Mouse (Mus musculus): ENCODE results near the gene Nap1l5.

- no peak for TF ChIP-seq EP300 (IDR thresholded peaks at IDR 0.05; ENCODE audit: low read depth)
- no peak for TF ChIP-seq CTCF (IDR thresholded peaks at IDR 0.05; ENCODE audit: low read depth)
Measured at GRCm38 (mm10) chr6:58899076-58899475, 7.8 kb downstream of the Nap1l5 start.

All from liver, postnatal 0 days (tissue).